Comparison of ENCODE assay signal across 12 mouse cellular contexts in the genomic region with DNA sequence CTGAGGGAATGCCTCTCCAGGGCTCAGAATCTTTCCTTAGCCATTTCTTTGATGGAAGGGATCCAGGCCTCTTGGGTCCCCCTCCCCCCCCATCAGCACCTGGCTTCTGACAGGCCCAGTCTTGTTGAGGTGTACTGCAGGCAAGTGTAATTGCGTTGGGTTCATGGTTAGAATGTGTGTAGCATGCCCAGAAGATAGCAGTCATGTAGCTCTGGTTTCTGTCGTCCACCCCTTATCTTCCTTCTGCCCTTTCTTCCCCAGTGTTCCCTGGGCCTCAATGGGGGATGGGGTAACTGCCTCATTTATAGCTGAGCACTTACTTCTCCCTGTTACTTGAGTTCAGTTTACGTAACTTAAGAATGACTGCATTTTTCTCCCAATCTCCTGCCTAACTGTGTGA.
DNase-seq lines count a peak whose midpoint lies in the region; ATAC-seq lines count a peak whose summit lies in the region.
"Had no signal": no experiment of that assay in that cellular context is flagged by ENCODE, and none has a peak within 500 bp of the region (broad histone marks: within the 10 kb centered on the region; RNA-seq: fewer than 3 reads in every experiment).

No protein-coding gene starts in this region.

- no peak for DNase-seq in heart, adult 9 months (ENCODE audit: low spot score in 2 of 2)
- DNase-seq in embryo, embryonic 10.5 days (ENCODE audit: low spot score) = peak; percentile 12
- no peak for DNase-seq in adrenal gland, adult 2 months
- no peak for DNase-seq in left cerebral cortex, adult 11 months (ENCODE audit: low spot score)
- DNase-seq in left cerebral cortex, postnatal 25 days (ENCODE audit: low spot score in 2 of 2) = no peak
- DNase-seq: cerebellum, adult 11 months had no signal

- H3K27ac ChIP-seq in heart, embryonic 12.5 days (ENCODE audit: poor library complexity, severe bottlenecking) = peak overlapping the region; percentile 65
- peak overlapping the region; percentile 51; the same call in 1 of the 2 replicates for H3K27ac ChIP-seq in intestine, embryonic 15.5 days
- H3K27ac ChIP-seq in liver, embryonic 16.5 days (ENCODE audit: low read length) = peak overlapping the region; percentile 49
- H3K27ac ChIP-seq: forebrain, embryonic 15.5 days; macrophage had no signal

- no peak overlapping the region for H3K9ac ChIP-seq in heart, embryonic 12.5 days
- H3K9ac ChIP-seq in intestine, embryonic 15.5 days = no peak overlapping the region
- H3K9ac ChIP-seq in liver, embryonic 16.5 days (ENCODE audit: low read depth, low read length) = no peak overlapping the region
- H3K9ac ChIP-seq: forebrain, embryonic 15.5 days; hindbrain, embryonic 12.5 days had no signal

- peaks cover 36% of the 10 kb centered on the region for H3K4me1 ChIP-seq in heart, embryonic 12.5 days (replicated peaks)
- H3K4me1 ChIP-seq in intestine, embryonic 15.5 days (replicated peaks) = 0 out of 2 replicates have a peak, but pooled peaks cover 7% of the 10 kb centered on the region
- H3K4me1 ChIP-seq in liver, embryonic 16.5 days (ENCODE audit: control insufficient read depth, low read depth, low read length) = peaks cover 33% of the 10 kb centered on the region
- H3K4me1 ChIP-seq: hindbrain, embryonic 12.5 days had no signal

- peaks cover 11% of the 10 kb centered on the region; the same call in 1 of the 2 replicates for H3K36me3 ChIP-seq in heart, embryonic 12.5 days
- no peaks in the 10 kb centered on the region for H3K36me3 ChIP-seq in intestine, embryonic 15.5 days
- peaks cover 84% of the 10 kb centered on the region for H3K36me3 ChIP-seq in liver, embryonic 16.5 days (ENCODE audit: control insufficient read depth, insufficient read depth)
- H3K36me3 ChIP-seq: forebrain, embryonic 15.5 days; hindbrain, embryonic 12.5 days had no signal

- WGBS in heart, embryonic 12.5 days = 17% methylated on average over 3 of the region's 3 CpGs
- WGBS in intestine, embryonic 15.5 days = 46% methylated on average over 3 of the region's 3 CpGs
- 28% methylated on average over 3 of the region's 3 CpGs for WGBS in liver, embryonic 16.5 days (ENCODE audit: insufficient replicate concordance)

- H3K27me3 ChIP-seq in heart, embryonic 12.5 days (replicated peaks) = no peaks in the 10 kb centered on the region
- H3K27me3 ChIP-seq in intestine, embryonic 15.5 days (replicated peaks) = no peaks in the 10 kb centered on the region
- H3K27me3 ChIP-seq in liver, embryonic 16.5 days (ENCODE audit: control insufficient read depth, insufficient read depth, low read depth, low read length) = no peaks in the 10 kb centered on the region
- H3K27me3 ChIP-seq: forebrain, embryonic 15.5 days; hindbrain, embryonic 12.5 days had no signal

- intact Hi-C loops in left cerebral cortex, postnatal 25 days (cut with DNase I) = no loop called here

- no peak overlapping the region for H3K4me3 ChIP-seq in heart, embryonic 12.5 days
- no peak overlapping the region for H3K4me3 ChIP-seq in intestine, embryonic 15.5 days (replicated peaks)
- no peak overlapping the region for H3K4me3 ChIP-seq in liver, embryonic 16.5 days (ENCODE audit: low read depth, low read length)
- H3K4me3 ChIP-seq: forebrain, embryonic 15.5 days; hindbrain, embryonic 12.5 days had no signal

- H3K4me2 ChIP-seq in heart, embryonic 12.5 days = peak overlapping the region; percentile 36
- H3K4me2 ChIP-seq in intestine, embryonic 15.5 days (replicated peaks) = no peak overlapping the region
- H3K4me2 ChIP-seq in liver, embryonic 16.5 days (ENCODE audit: low read depth, low read length) = no peak overlapping the region
- H3K4me2 ChIP-seq: forebrain, embryonic 15.5 days; hindbrain, embryonic 12.5 days had no signal

- no peaks in the 10 kb centered on the region for H3K9me3 ChIP-seq in heart, embryonic 12.5 days (replicated peaks)
- H3K9me3 ChIP-seq in intestine, embryonic 15.5 days = no peaks in the 10 kb centered on the region
- H3K9me3 ChIP-seq in liver, embryonic 16.5 days (replicated peaks; ENCODE audit: control insufficient read depth, low read length) = no peaks in the 10 kb centered on the region
- H3K9me3 ChIP-seq: forebrain, embryonic 15.5 days; hindbrain, embryonic 12.5 days had no signal

- peak; percentile 75 for ATAC-seq in heart, embryonic 12.5 days (ENCODE audit: insufficient number of reproducible peaks, low FRiP score)
- peak; percentile 81 for ATAC-seq in intestine, embryonic 15.5 days
- ATAC-seq in liver, embryonic 16.5 days (ENCODE audit: low read depth) = peak; percentile 47
- ATAC-seq: forebrain, embryonic 15.5 days had no signal
